Mouse (Mus musculus) bone marrow, adult 2 months (tissue): ENCODE results near the gene Qser1. TPM values are rescaled to one million over a fixed set of nuclear protein-coding genes. Genes with fewer than 3 reads are reported as not detected.

Experiments
- H3K27ac ChIP-seq: fragments of 200-500 bp; 2 replicates; pipeline ENCODE4 v1.5.1; 2012; ENCODE audit warnings: low read depth, mild to moderate bottlenecking, control low read depth, inconsistent platforms, low read length; ENCODE audit not compliant: control insufficient read depth, poor library complexity, insufficient read depth
- H3K4me1 ChIP-seq: fragments of 200-500 bp; 2 replicates; pipeline ENCODE4 v1.6.1; 2011; ENCODE audit warnings: low read length; ENCODE audit not compliant: control insufficient read depth, insufficient read depth
- H3K4me3 ChIP-seq: fragments of 200-500 bp; replicated peaks from 2 replicates; pipeline ENCODE3; 2011; ENCODE audit warnings: mild to moderate bottlenecking, low read depth, low read length, control low read depth; ENCODE audit not compliant: control insufficient read depth
- CTCF ChIP-seq: fragments of 200-500 bp; IDR thresholded peaks from 2 replicates; pipeline ENCODE4 v1.5.1; 2011; ENCODE audit warnings: low read length, control low read depth; ENCODE audit not compliant: control insufficient read depth, insufficient read depth
- POLR2A ChIP-seq: fragments of 200-500 bp; IDR thresholded peaks from 2 replicates; pipeline ENCODE4 v1.6.1; 2011; ENCODE audit warnings: low read depth, mild to moderate bottlenecking, control low read depth, low read length, borderline replicate concordance; ENCODE audit not compliant: control insufficient read depth
- WGBS: fragments of 180-500 bp; shearing (Covaris S2); methylation state at CpG from one replicate; pipeline ENCODE4 v1.1.7; 2018; 5-methylcytosine and 5-hydroxymethylcytosine counted together
- polyA plus RNA-seq: library from polyadenylated mRNA; stranded (reverse); fragments of >200 nt; gene quantifications from 2 replicates; pipeline ENCODE4 v1.2.4, GENCODE M21; 2011; ENCODE audit warnings: low replicate concordance; ENCODE audit not compliant: missing spikeins, insufficient read depth, insufficient read length

Gene Qser1
- polyA plus RNA-seq, 1 experiment, result 2.8 TPM

DNA sequence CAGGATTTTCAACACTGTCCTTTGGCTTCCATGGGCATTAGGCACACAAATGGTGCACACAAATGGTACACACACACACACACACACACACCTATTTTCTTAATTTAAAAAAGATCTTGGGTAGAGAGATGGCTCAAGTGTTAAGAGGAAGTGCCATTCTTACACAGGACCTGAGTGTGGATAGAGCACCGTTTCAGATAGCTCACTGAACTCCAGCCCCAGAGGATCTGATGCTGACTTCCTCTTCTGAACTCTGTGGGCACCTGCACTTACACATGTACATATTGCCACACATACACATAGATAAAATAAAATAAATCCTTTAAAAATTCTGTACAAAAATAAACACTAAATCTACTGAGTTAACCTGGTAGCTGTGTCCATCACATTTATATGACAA, 11.1 kb downstream of the Qser1 start:
- H3K4me3 ChIP-seq, result no peak overlapping the region
- WGBS, result 0% methylated on average over 1 of the region's 1 CpGs
- TF ChIP-seq POLR2A (no peak), CTCF (no peak)
- H3K4me1 ChIP-seq, result no peaks in the 10 kb centered on the region
- no peak overlapping the region for H3K27ac ChIP-seq

DNA sequence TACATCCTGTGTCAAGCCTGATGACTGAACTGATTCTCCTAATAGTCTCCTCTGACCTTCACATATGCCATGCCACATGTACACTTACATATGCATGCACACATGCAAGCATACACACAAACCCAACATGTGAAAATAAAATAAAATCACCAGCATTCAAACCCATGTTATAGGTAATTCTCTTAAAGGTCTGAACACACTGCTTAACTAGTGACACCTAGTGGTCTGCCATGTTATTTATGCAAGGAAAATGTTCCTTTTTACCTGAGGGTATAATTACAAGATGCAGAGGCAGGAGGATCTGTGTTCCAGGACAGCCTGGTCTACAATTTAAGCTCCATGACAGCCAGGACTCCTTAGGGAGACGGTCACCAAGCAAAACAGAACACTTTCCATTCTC, 41.8 kb downstream of the Qser1 start:
- TF ChIP-seq CTCF (no peak), POLR2A (no peak)

DNA sequence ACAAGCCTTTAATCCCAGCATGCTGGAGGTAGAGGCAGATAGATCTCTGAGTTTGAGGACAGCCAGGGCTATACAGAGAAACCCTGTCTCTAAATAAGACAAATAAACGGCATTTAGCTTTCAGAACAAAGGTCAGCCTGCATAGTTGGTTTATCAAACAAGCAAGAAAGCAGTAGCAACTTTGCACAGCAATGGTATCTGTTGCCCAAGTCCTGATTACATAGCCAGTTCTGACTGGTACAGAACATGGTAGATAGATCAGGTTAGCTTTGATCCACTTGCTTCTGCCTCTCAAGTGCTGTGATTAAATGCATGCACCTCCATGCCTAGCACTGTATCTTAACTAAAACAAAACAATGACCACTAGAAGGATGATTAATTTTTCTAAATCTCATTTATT, 47.9 kb downstream of the Qser1 start:
- WGBS, result 85% methylated on average over 1 of the region's 1 CpGs
- TF ChIP-seq CTCF (no peak), POLR2A (no peak)
- Histone ChIP-seq H3K27ac (no peak overlapping the region), H3K4me1 (no peaks in the 10 kb centered on the region), H3K4me3 (no peak overlapping the region)

More for the DNA sequence above, 41.8 kb downstream of the Qser1 start:
- 90% methylated on average over 1 of the region's 1 CpGs for WGBS
- Histone ChIP-seq H3K4me3 (no peak overlapping the region), H3K4me1 (no peaks in the 10 kb centered on the region), H3K27ac (no peak overlapping the region)

DNA sequence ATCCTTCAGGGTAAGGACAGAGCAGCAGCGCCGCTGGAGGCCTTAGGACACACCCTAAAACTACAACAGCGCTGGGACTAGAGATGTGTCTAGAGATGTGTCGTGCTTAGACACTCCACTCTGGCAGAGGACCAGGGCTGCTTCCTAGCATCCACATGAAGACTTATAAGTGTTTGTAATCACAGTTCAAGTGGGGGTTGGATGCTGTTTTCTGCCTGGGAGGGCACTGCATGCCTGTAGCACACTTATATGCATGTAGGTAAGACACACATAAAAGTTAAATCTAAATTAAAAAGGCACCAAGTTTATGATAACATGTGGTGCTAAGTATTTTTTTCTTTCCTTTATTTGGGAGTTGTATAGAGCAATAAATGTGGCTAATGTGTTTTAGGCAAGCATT, 52.5 kb downstream of the Qser1 start:
- TF ChIP-seq POLR2A (no peak), CTCF (no peak)
- no peak overlapping the region for H3K4me3 ChIP-seq
- H3K4me1 ChIP-seq, result no peaks in the 10 kb centered on the region
- 83% methylated on average over 4 of the region's 4 CpGs for WGBS
- H3K27ac ChIP-seq, result no peak overlapping the region

DNA sequence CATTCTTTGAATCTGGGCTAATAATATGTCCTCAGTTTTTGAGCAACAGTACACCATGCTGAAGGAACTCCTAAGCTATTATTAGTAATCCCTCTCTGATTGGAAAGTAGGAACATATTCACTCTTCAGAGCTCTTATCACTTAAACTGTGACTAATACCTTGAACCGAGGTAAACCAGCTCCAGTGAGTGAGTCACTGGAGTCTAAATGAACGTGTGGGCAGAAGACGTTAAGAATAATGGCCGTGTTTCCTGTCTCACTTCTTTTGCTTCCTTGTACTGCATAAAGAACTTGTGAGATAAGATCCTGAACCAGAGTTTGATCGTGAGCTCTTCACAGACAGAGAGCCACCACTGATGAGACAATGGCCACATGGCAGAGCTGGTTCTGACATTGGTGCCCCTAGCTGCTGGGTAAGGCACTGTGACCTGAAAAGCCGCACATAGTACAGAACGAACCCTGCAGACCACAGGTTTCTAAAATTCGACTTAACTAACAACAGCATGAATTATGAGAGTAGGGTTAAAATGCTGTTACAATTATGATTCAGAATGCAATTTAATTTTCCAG, 53.3 kb downstream of the Qser1 start:
- no peak for TF ChIP-seq CTCF
- no peak for TF ChIP-seq POLR2A
- no peak overlapping the region for H3K27ac ChIP-seq
- H3K4me1 ChIP-seq, result no peaks in the 10 kb centered on the region
- no peak overlapping the region for H3K4me3 ChIP-seq
- 55% methylated on average over 8 of the region's 8 CpGs for WGBS

DNA sequence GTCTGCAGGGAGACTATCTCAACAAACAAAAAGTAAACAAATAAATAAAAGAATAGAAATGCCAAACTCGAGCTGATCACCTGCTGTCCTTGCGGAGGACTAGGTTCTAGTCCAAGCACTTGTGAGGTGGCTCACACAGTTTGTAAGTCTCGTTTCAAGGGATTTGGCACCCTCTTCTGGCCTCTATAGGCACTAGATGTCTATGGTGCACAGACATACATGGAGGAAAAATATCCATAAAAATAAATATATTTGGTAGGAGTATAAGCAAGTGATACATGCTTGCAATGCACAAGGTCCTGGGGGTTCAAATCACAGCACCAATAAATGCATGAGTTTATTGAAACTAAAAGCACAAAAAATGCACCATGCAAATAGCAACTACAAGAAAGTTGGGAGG, 65.9 kb downstream of the Qser1 start:
- Histone ChIP-seq H3K27ac (no peak overlapping the region), H3K4me1 (no peaks in the 10 kb centered on the region), H3K4me3 (no peak overlapping the region)
- TF ChIP-seq POLR2A (no peak), CTCF (no peak)
- WGBS, result 52% methylated on average over 3 of the region's 3 CpGs

DNA sequence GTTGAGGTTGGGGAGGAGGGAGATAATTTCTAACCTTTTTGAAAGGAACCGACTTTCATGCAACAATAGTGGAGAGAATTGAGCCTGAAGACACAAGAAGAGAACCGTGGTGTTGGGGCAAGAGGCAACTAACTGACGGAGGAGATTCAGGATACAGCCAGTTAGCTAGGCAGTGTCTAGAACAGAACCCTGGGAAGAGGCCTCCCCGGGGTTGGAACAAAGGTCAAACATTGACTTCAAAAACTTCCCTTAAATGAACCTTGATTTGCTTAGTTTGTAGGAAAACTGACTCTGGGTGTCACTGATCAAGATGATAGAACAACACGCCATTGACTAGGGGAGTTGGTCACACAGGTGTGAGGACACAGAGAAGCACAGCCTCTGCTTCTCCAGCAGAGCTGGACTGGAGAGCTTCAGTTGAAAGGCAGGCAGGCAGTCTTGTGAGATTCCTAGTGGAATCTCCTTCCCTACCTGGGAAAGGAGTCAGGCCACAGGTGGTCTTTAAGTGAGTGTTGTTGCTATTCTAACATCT, 67.8 kb downstream of the Qser1 start:
- TF ChIP-seq CTCF (no peak), POLR2A (no peak)
- Histone ChIP-seq H3K4me1 (no peaks in the 10 kb centered on the region), H3K27ac (no peak overlapping the region), H3K4me3 (no peak overlapping the region)
- WGBS, result 70% methylated on average over 5 of the region's 5 CpGs

DNA sequence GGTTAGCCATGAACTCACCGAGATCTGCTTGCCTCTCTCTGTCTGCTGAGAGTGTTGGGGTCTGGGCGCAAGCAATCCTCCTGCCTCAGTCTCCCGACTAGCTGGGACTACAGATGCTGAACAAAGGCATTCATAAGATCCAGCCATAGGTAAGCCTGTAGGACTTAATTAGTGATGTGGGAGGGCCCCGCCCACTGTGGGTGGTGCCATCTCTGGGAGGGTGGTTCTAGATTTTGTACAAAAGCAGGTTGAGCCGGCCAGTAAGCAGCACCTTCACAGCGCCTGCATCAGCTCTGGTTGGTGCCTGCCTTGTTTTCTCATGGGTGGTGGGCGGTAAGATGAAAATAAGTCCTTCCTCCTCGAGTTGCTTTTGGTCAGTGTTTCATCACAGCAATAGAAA, 70.3 kb downstream of the Qser1 start:
- TF ChIP-seq POLR2A (no peak), CTCF (no peak)
- H3K4me3 ChIP-seq, result no peak overlapping the region
- WGBS, result 56% methylated on average over 8 of the region's 8 CpGs
- no peak overlapping the region for H3K27ac ChIP-seq
- H3K4me1 ChIP-seq, result no peaks in the 10 kb centered on the region

DNA sequence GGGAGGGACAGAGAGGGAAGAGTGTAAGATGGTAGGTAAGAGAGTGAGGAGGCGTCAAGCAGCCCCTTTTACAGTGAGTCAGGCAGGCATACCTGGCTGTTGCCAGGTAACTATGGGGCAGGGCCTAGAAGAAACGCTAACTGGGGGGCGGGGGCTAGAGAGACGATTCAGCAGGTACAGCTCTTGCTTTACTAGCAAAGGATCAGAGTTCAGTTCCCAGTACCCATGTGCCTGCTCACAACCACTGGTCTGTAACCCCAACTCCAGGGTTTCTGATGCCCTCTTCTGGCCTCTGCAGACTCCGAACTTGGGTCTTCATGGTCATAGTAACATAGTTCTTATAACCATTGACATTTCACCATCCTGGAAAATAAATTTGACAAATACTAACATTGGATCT, 72.6 kb downstream of the Qser1 start:
- H3K27ac ChIP-seq, result no peak overlapping the region
- no peak overlapping the region for H3K4me3 ChIP-seq
- 70% methylated on average over 5 of the region's 5 CpGs for WGBS
- no peaks in the 10 kb centered on the region for H3K4me1 ChIP-seq
- TF ChIP-seq CTCF (no peak), POLR2A (no peak)

DNA sequence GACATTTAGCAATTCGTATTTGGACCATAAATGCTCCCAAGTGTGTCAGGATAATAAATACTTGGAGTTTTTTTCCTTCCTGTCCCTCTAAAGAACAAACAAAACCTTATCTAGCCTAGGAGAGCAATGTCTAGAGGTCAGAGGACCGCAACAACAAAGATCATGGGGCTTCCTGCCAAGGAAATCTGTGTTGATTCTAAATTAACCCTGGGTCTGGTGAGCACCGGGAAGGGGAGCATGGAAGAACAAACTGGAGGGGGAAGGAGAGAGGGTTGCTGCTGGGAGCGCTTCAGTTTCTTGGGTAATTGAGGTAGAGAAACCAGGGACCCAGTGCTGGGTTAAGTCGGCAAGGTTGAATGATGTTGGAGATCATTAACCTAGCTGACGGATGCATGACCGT, 73.4 kb downstream of the Qser1 start:
- WGBS, result 34% methylated on average over 7 of the region's 7 CpGs
- Histone ChIP-seq H3K4me1 (no peaks in the 10 kb centered on the region), H3K27ac (no peak overlapping the region), H3K4me3 (no peak overlapping the region)
- TF ChIP-seq CTCF (no peak), POLR2A (no peak)
